Comparison of ENCODE assay signal across 11 mouse cellular contexts in the genomic region with DNA sequence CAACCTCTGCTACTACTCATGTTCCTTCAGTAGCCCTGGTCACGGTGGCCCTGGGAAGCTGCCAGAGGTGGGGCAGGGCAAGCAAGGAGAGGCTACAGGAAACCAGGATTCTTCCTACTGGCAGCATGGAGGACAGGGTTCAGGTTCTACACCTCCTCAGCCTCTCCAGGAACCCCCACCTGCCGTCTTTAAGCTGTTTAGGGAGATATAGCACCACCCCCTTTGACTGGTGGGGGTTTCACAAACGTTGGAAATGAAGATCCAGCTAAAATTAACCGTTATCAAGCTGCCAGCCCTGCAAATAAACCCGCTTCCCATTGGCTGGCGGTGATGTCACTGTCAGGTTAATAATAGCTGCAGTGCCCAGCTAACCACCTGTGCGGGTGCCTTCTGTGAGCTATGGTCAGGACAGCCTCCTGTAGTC. TPM values are rescaled to one million over a fixed set of nuclear protein-coding genes. Genes with fewer than 3 reads are reported as not detected.
DNase-seq lines count a peak whose midpoint lies in the region; ATAC-seq lines count a peak whose summit lies in the region.
"Had no signal": no experiment of that assay in that cellular context is flagged by ENCODE, and none has a peak within 500 bp of the region (broad histone marks: within the 10 kb centered on the region; RNA-seq: fewer than 3 reads in every experiment).

No protein-coding gene starts in this region.

- H3K27ac ChIP-seq in forebrain, embryonic 16.5 days (ENCODE audit: low read length): peak overlapping the region; percentile 76
- no peak overlapping the region for H3K27ac ChIP-seq in limb, embryonic 10.5 days
- H3K27ac ChIP-seq: liver, embryonic 14.5 days had no signal

- ATAC-seq in frontal cortex, adult (ENCODE audit: low TSS enrichment): peak; percentile 48
- peak; percentile 46 for ATAC-seq in forebrain, embryonic 16.5 days
- no peak for ATAC-seq in erythroid progenitor cell, adult 5-6 weeks (replicated peaks; ENCODE audit: low FRiP score, poor library complexity, severe bottlenecking)

- 46% methylated on average over 7 of the region's 7 CpGs for WGBS in forebrain, embryonic 16.5 days
- WGBS in limb, embryonic 10.5 days: 60% methylated on average over 7 of the region's 7 CpGs

- no peak for DNase-seq in frontal cortex, postnatal 25 days (ENCODE audit: low spot score in 2 of 2)
- DNase-seq in heart, postnatal 14 days: peak; percentile 46 to 64
- DNase-seq in right cerebral cortex, adult 18-20 months: peak; percentile 84
- no peak for DNase-seq in kidney, postnatal 4 days
- no peak for DNase-seq in limb, embryonic 10.5 days (ENCODE audit: low spot score)

- no peaks in the 10 kb centered on the region for H3K36me3 ChIP-seq in forebrain, embryonic 16.5 days (ENCODE audit: control insufficient read depth, insufficient read depth)
- H3K36me3 ChIP-seq in limb, embryonic 10.5 days: no peaks in the 10 kb centered on the region

- peaks cover 46% of the 10 kb centered on the region for H3K4me1 ChIP-seq in forebrain, embryonic 16.5 days (replicated peaks; ENCODE audit: control insufficient read depth, insufficient read depth, low read length)
- H3K4me1 ChIP-seq in limb, embryonic 10.5 days: peaks cover 18% of the 10 kb centered on the region

- peak overlapping the region; percentile 29 for H3K4me2 ChIP-seq in forebrain, embryonic 16.5 days (ENCODE audit: low read length)

- H3K4me3 ChIP-seq in forebrain, embryonic 16.5 days (replicated peaks; ENCODE audit: low read length): no peak overlapping the region
- no peak overlapping the region for H3K4me3 ChIP-seq in limb, embryonic 10.5 days

- intact Hi-C loops in heart, postnatal 14 days (cut with DNase I): no loop called here

- no peaks in the 10 kb centered on the region for H3K9me3 ChIP-seq in forebrain, embryonic 16.5 days (ENCODE audit: control insufficient read depth, low read length)
- H3K9me3 ChIP-seq in limb, embryonic 10.5 days (replicated peaks): no peaks in the 10 kb centered on the region

- H3K9ac ChIP-seq in forebrain, embryonic 16.5 days (replicated peaks; ENCODE audit: low read depth, low read length): 0 out of 2 replicates have a peak overlapping the region, but pooled peaks have one; percentile 20
- H3K9ac ChIP-seq: liver, embryonic 14.5 days had no signal

- H3K27me3 ChIP-seq in forebrain, embryonic 16.5 days (replicated peaks; ENCODE audit: control insufficient read depth, insufficient read depth, low read length): no peaks in the 10 kb centered on the region
- peaks cover 59% of the 10 kb centered on the region for H3K27me3 ChIP-seq in limb, embryonic 10.5 days (ENCODE audit: low read depth, poor library complexity, severe bottlenecking)

RNA-seq across cellular contexts. Expression of a gene that starts 2.3 kb away (rescaled TPM):
- 5.7 and 6.0 TPM in 2 replicates for polyA plus RNA-seq in forebrain, embryonic 16.5 days (2015; fragmentation: Nextera tagmentation; extraction: Ambion mirVana)
- 1,000 to 10,000 TPM in 1 of 2 experiments, 100 to 1,000 TPM in 1; 981 to 1,021 TPM for total RNA-seq in heart, postnatal 14 days (2021)
- polyA plus RNA-seq in limb, embryonic 10.5 days (2016; fragmentation: Nextera tagmentation; extraction: Ambion mirVana): not detected in 2 replicates
- total RNA-seq in erythroid progenitor cell, adult 5-6 weeks (2015; ENCODE audit: low replicate concordance): not detected in 2 replicates
- total RNA-seq in erythroid progenitor cell, adult 5-6 weeks (2017; ENCODE audit: low replicate concordance): not detected in 2 replicates
- polyA plus RNA-seq: liver, embryonic 14.5 days had no signal

RNA-seq across cellular contexts. Expression of a gene that starts 24.0 kb away (rescaled TPM):
- 45.5 and 54.9 TPM in 2 replicates for polyA plus RNA-seq in forebrain, embryonic 16.5 days (2015; fragmentation: Nextera tagmentation; extraction: Ambion mirVana)
- total RNA-seq in heart, postnatal 14 days (2021): under 1 TPM in 1 of 2 experiments, not detected in 1; 0.22 TPM
- polyA plus RNA-seq in limb, embryonic 10.5 days (2016; fragmentation: Nextera tagmentation; extraction: Ambion mirVana): 0.10 and 0.20 TPM in 2 replicates
- total RNA-seq in erythroid progenitor cell, adult 5-6 weeks (2015; ENCODE audit: low replicate concordance): not detected in 2 replicates
- total RNA-seq in erythroid progenitor cell, adult 5-6 weeks (2017; ENCODE audit: low replicate concordance): not detected in 2 replicates
- polyA plus RNA-seq: C2C12 had no signal

RNA-seq across cellular contexts. Expression of a gene that starts 27.9 kb away (rescaled TPM):
- 433 and 453 TPM in 2 replicates for polyA plus RNA-seq in forebrain, embryonic 16.5 days (2015; fragmentation: Nextera tagmentation; extraction: Ambion mirVana)
- 10 to 100 TPM; 45.2 to 49.2 TPM for total RNA-seq in heart, postnatal 14 days (2021)
- 394 and 428 TPM in 2 replicates for polyA plus RNA-seq in limb, embryonic 10.5 days (2016; fragmentation: Nextera tagmentation; extraction: Ambion mirVana)
- 80.4 and 90.5 TPM in 2 replicates for total RNA-seq in erythroid progenitor cell, adult 5-6 weeks (2015; ENCODE audit: low replicate concordance)
- 24.1 and 26.0 TPM in 2 replicates for total RNA-seq in erythroid progenitor cell, adult 5-6 weeks (2017; ENCODE audit: low replicate concordance)

RNA-seq across cellular contexts. Expression of a gene that starts 43.5 kb away (rescaled TPM):
- polyA plus RNA-seq in forebrain, embryonic 16.5 days (2015; fragmentation: Nextera tagmentation; extraction: Ambion mirVana): not detected in 2 replicates
- total RNA-seq in heart, postnatal 14 days (2021): not detected
- polyA plus RNA-seq in limb, embryonic 10.5 days (2016; fragmentation: Nextera tagmentation; extraction: Ambion mirVana): not detected in 2 replicates
- not detected in 2 replicates for total RNA-seq in erythroid progenitor cell, adult 5-6 weeks (2015; ENCODE audit: low replicate concordance)
- total RNA-seq in erythroid progenitor cell, adult 5-6 weeks (2017; ENCODE audit: low replicate concordance): not detected in 2 replicates
- total RNA-seq: adrenal gland, adult 18-20 months had no signal
- polyA plus RNA-seq: C2C12 had no signal

RNA-seq across cellular contexts. Expression of a gene that starts 53.9 kb away (rescaled TPM):
- 0.08 and 0.09 TPM in 2 replicates for polyA plus RNA-seq in forebrain, embryonic 16.5 days (2015; fragmentation: Nextera tagmentation; extraction: Ambion mirVana)
- under 1 TPM; 0.17 to 0.61 TPM for total RNA-seq in heart, postnatal 14 days (2021)
- polyA plus RNA-seq in limb, embryonic 10.5 days (2016; fragmentation: Nextera tagmentation; extraction: Ambion mirVana): 1.6 and 2.0 TPM in 2 replicates
- not detected in 2 replicates for total RNA-seq in erythroid progenitor cell, adult 5-6 weeks (2015; ENCODE audit: low replicate concordance)
- 0.77 TPM in 1 of 2 replicates, not detected in the other for total RNA-seq in erythroid progenitor cell, adult 5-6 weeks (2017; ENCODE audit: low replicate concordance)
- polyA plus RNA-seq: C2C12 had no signal

Comparison
In these comparisons a context has a peak if more than half of its experiments do, and no peak if none do; other contexts are left out.
1. DNase-seq: peak in heart, postnatal 14 days (2 of 2) and right cerebral cortex, adult 18-20 months (single experiment); none in frontal cortex, postnatal 25 days (0 of 2), kidney, postnatal 4 days (0 of 2) and limb, embryonic 10.5 days (single experiment).
2. RNA of a gene that starts 2.3 kb away (total RNA-seq): 981 to 1,021 TPM in heart, postnatal 14 days; not detected in erythroid progenitor cell, adult 5-6 weeks; every median in the first group is over 100 times any median in the second.